Mouse (Mus musculus) brain, embryonic 18.5 days (tissue): Measurements from ENCODE around the gene Klhl26.

Experiments
- DNase-seq: peaks from one replicate; pipeline ENCODE4 v3.0.0-alpha.2; 2012; ENCODE audit warnings: low read depth, low spot score

Klhl26 gene

DNA sequence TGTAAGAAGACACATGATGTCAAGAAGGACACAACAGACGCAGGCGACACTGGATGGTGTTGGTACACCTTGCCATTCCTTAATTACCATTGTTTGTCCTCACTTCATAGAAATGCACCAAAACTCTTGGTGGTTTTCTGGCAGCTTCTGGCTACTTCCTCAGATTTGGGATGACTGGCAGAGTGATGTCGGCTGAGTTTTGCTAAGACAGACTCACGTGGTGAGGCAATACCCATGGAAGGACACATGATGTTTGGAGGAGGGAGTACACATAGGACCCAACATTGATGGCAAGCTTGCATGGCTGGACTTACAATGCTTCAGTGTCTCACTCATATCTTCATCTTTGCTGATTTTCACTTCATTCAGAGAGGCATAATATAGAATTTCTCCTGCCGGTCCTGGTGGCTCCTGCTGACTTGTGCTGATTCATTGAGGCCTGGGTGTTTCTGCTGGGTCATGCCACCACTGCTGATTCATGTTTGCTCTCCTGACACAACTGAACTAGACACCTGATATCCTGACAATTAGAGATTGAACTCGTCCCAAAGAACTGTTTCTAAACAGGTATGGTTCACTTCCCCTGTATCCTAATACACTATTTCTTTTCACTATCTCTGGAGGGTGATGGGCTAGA lies 62.3 kb downstream of the Klhl26 start:
- no peak for DNase-seq

DNA sequence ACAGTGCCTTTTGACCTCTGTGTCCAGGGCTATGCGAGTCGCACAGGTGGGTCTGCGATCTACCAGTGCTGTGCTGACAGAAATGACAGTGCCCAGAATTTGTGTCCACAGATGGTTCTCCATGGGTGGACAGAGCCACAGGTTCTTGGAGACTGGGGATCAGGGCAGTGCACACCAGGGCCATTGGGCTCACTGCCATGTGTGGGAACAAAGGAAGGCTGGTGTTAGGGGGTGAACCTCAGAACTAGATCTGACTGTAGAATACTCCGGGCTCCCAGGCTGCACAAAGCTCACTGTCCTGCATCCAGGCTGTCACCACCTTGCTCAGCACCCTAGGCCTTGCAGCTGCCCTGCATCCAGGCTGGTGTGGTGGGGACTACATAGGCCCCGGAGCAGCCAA lies 66.5 kb downstream of the Klhl26 start:
- no peak for DNase-seq

GRCm38 (mm10) chr8:70409455-70409871 lies 67.3 kb downstream of the Klhl26 start:
- DNase-seq: no peak

- DNase-seq: no peak
These were observed 67.7 kb downstream of the Klhl26 start for GRCm38 (mm10) chr8:70409019-70409418.

- DNase-seq: no peak
These were observed 68.5 kb downstream of the Klhl26 start for GRCm38 (mm10) chr8:70408301-70408700.

DNA sequence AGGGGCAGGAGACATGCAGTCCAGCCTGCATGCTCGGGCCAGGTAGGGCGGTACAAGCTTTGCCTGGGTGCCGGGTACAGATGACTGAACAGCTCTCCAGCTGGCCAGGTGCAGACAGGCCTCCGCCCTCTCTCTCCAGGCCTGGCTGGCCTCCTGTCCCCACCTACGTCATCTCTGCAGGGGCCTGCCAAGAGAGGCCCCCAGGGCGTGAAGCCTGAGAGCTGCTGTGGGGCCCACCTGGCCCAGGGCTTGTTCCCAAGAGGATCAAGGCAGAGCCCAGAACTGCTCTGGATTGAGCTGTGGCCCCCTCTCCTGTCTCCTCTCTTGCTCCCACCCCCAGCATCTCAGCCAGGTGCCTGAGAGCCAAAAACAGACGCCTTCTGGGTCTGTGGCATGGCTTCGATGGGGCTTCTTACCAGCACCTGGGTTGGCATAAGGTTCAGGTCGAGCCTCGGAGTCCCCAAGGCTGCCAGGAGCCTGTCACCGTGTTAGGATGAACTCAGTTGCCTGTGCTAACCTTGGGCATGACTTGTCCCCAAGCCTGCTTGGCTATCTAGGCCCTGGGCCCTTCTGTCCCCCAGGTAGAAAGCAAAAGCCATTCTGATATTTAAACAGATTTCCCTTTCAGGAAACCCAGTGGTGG lies 70.2 kb downstream of the Klhl26 start:
- no peak for DNase-seq

GRCm38 (mm10) chr8:70405189-70405588 lies 71.6 kb downstream of the Klhl26 start:
- no peak for DNase-seq

DNA sequence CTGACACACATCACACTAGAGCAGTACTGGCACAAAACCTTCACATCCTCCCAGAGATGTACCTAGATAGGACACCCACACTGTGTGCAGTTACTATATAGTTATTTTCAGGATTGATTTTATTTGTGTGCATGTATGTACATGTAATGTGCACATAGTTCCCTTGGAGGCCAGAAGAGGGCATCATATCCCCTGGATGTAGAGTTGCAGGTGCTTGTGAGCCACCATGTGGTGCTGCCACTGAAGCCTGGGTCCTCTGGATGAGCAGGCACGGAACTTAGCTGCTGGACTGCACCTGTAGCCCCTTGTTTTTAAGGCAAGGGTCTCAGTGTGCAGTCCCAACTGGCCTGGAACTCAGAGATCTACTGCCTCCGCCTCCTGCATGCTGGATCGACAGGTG lies 72.6 kb downstream of the Klhl26 start:
- DNase-seq: no peak
